Mouse (Mus musculus) 3134 (cell line): ENCODE measurements around the gene Nbeal1.

Experiments
- DNase-seq: peaks from one replicate; pipeline ENCODE4 v3.0.0-alpha.2; 2011; ENCODE audit warnings: low spot score; ENCODE audit not compliant: insufficient read length; ENCODE audit errors: extremely low read depth

The Nbeal1 gene

DNA sequence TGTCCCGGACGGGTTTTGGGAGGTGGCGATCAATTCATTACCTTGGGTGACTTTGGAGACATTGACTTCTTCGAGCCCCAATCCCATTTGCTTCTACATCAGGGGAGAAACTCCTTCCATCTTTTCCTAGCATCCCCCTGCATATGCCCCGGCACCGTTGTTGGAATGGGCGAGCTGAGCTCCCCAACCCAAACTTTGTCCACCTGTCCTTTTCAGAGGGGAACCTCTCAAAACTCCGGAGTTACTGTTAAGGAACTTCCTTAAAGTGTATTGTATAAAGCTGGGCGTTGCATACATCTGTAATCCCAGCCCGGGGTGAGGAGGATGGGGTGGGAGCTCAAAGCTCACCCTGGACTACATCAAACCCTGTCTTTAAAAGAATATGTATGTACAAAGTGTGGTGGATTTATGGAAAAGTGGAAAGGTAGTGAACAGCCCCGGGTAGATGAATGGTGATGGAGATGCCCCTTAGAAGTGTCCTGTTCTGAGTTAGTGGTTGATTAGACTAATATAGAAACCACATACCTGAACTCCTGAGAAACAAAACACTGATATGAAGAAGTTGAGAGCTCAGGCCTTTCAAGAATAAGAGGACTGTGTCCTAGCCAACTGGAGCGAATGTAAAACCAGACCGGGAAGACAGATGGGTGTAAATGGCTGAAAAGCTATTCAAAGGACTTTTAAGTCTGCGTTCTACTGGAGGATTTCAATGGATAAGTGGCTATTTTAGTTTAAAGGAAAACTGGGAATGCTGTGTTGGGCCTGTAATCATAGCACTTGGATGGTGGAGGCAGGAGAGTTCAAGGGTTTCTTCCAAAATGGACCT is 163.4 kb downstream of the Nbeal1 start:
- DNase-seq: no peak

DNA sequence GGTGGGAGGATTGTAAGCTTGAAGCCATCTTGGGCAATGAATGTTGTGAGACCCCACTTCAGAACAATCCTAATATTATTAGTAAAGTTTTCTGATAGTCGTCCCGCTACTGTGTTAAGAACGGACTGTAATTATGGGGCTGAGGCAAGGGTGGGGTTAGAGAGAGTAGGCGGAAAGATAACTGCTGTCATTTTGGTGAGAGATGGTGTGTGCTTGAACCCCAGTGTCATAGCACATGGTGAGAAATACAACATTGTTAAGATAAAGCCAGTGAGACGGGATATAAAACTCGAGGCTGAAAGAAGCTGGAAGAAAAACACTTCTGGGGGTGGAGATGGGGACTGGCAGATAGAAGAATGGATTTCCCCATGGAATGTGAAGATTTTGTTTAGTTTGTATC is 164.3 kb downstream of the Nbeal1 start:
- no peak for DNase-seq

DNA sequence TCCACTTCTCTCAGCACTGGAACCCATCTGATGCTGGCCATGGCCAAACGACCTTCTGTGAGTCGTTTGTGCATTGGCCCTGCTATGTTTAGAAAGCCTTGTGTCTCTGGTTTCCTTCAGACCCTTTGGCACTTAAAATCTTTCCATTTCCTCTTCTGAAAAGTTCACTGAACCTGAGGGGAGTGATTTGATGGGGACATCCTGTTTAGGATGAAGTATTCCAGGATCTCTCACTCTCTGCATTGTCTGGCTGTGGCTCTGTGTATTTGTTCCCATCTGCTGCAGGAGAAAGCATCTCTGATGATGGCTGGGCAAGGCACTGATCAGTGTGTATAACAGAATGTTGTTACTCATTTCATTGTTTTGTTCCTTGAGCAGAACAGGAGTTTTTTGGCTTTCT is 165.3 kb downstream of the Nbeal1 start:
- no peak for DNase-seq

DNA sequence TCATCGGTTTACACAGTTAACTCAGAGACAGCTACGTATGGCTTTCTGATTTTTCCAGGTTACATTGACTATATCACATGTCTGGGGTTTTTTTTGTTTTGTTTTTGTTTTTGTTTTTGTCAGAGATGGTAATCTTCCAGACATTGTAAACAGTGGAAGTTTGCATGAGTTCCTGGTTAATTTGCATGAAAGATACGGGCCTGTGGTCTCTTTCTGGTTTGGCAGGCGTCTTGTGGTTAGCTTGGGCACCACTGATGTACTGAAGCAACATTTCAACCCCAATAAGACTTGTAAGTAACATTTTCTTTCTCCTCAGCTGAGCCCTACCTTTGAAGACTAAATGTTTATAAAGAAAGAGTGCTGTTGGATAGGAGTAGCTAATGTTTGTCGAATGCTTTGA is 172.4 kb downstream of the Nbeal1 start:
- no peak for DNase-seq

DNA sequence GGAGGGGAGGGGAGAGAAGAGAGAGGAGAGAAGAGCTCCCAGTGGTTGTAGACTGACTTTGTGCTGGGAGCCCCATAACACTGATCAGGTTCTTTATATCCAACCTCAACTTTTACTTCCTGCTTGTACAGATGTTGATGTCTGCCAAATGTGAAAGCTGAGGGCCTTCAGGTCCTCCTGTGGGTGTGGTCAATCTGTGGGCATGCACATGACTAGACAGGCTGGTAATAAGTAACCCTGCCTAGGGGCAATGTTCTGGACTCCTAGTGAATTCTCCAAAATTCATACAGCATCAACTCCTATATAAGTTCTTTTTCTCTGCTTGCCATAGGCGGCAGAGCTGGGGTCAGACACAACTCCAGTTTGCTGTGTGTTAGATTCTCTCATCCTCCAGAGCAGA is 181.2 kb downstream of the Nbeal1 start:
- DNase-seq: no peak

DNA sequence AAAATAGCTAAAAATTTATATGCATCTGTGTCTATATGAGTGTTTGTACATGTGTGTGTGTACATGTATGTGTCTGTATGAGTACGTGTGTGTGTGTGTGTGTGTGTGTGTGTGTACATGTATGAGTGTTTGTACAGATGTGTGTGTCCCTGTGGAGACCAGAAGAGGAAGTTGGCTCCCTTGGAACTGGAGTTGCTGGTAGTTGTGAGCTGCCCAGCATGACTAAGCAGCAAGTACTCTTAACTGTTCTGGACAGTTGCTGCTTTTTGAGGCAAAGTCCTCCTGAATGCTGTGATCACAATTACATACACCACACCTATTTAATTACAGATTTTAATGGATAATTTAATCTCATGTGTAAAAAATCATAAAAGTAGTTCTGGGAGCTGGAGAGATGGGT is 196.2 kb downstream of the Nbeal1 start:
- no peak for DNase-seq

DNA sequence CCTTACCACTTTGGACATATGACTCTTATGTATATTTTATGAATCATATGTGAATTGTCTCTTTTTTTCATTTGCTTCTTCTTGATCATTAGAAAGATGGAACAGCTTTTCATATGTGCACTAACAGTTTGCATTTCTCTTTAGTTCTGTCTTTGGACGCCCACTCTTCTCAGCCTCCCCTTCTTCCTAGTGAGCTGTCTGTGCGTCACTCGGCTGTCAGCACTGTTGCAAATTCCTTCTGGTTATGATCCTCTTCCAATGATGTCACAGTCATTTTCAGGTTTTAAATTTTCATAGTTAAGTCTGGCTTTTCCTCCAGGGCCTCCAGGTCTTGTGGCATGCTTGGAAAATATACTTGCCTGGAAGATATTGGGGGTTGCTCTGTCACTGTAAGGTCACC is 201.5 kb downstream of the Nbeal1 start:
- no peak for DNase-seq
